Mouse (Mus musculus) ovary, adult 18-20 months (tissue): Measurements from ENCODE around the gene Thap2.

ENCODE experiments used
- DNase-seq: peaks from one replicate; pipeline ENCODE4 v3.0.0; 2022; ENCODE audit warnings: low spot score, mixed read lengths

Thap2 gene

GRCm38 (mm10) chr10:115384221-115385017 lies at the start of gene Thap2, which contains the start of gene Zfc3h1:
Gene Thap2 (minus strand): TSS chr10:115384443.
Gene Zfc3h1 (plus strand): TSS chr10:115384959.
- peak; percentile 97 for DNase-seq

GRCm38 (mm10) chr10:115425351-115425750 lies 41.1 kb upstream of the Thap2 start:
- DNase-seq, result no peak

GRCm38 (mm10) chr10:115421976-115422375 lies 37.7 kb upstream of the Thap2 start:
- no peak for DNase-seq

- no peak for DNase-seq
These were observed 29.8 kb upstream of the Thap2 start for GRCm38 (mm10) chr10:115414056-115414455.

GRCm38 (mm10) chr10:115413496-115413895 lies 29.3 kb upstream of the Thap2 start:
- DNase-seq, result no peak

GRCm38 (mm10) chr10:115406393-115406792 lies 22.1 kb upstream of the Thap2 start:
- no peak for DNase-seq

- no peak for DNase-seq
These were observed 7.7 kb upstream of the Thap2 start for GRCm38 (mm10) chr10:115391896-115392295.

GRCm38 (mm10) chr10:115391076-115391475 lies 6.8 kb upstream of the Thap2 start:
- DNase-seq, result no peak

- no peak for DNase-seq
These were observed 3.6 kb upstream of the Thap2 start for GRCm38 (mm10) chr10:115387891-115388290.

GRCm38 (mm10) chr10:115385018-115386002 lies 1.1 kb upstream of the Thap2 start:
- DNase-seq, result peak; percentile 28

GRCm38 (mm10) chr10:115383644-115384220 lies 511 bp downstream of the Thap2 start:
- no peak for DNase-seq

- no peak for DNase-seq
These were observed 1.2 kb downstream of the Thap2 start for GRCm38 (mm10) chr10:115382846-115383643.

- DNase-seq, result no peak
These were observed 2.6 kb downstream of the Thap2 start for GRCm38 (mm10) chr10:115381506-115382084.

- no peak for DNase-seq
These were observed 21.1 kb downstream of the Thap2 start for GRCm38 (mm10) chr10:115363151-115363550.

- no peak for DNase-seq
These were observed 21.6 kb downstream of the Thap2 start for GRCm38 (mm10) chr10:115362623-115362964.

- DNase-seq, result peak; percentile 97
These were observed 22.2 kb downstream of the Thap2 start, which contains the start of gene Tmem19 for GRCm38 (mm10) chr10:115361840-115362622. Gene Tmem19 (minus strand): TSS chr10:115362501.

GRCm38 (mm10) chr10:115359066-115359465 lies 25.2 kb downstream of the Thap2 start:
- no peak for DNase-seq

- DNase-seq, result no peak
These were observed 25.9 kb downstream of the Thap2 start for GRCm38 (mm10) chr10:115358216-115358919.

- DNase-seq, result no peak
These were observed 28.1 kb downstream of the Thap2 start for GRCm38 (mm10) chr10:115356106-115356505.

GRCm38 (mm10) chr10:115355016-115355415 lies 29.2 kb downstream of the Thap2 start:
- no peak for DNase-seq
